Mouse (Mus musculus): ENCODE data around the gene Gm21983.

DNA sequence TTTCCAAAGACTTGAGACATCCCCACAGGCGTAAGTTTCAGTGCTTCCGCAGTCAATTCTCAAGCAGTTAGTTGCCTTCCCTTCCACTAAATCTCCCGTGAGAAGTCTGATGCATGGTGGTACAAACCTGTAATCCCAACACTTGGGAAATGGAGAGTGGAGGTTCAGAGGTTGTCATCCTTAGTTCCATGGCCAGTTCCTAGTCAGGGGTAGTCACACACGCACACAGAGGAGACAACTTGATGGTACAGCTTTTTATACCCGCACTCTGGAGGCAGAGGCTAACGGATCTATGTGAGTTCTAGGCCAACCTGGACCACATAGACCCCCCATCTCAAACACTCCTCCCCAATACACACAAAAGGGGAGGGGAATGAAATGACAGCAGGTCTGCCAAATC is 48.0 kb upstream of the Gm21983 start:
- TF ChIP-seq CTCF (IDR thresholded peaks at IDR 0.05; ENCODE audit: control insufficient read depth, insufficient read depth, insufficient replicate concordance, low read depth, low read length) (no peak), POLR2A (IDR thresholded peaks at IDR 0.05; ENCODE audit: control insufficient read depth, low read depth, low read length) (no peak)

Data from testis, adult 2 months (tissue).